Mouse (Mus musculus) induced T-regulatory cell, adult 2 months (primary cell): ENCODE results near the gene Sorbs2.
"Not testable (repeated sequence)": the region's sequence is repeated elsewhere in the genome, so short reads cannot be mapped to it uniquely, and the experiment has no call there.

Experiments used
- DNase-seq: peaks from one replicate; pipeline ENCODE4 v3.0.0-alpha.2; 2012; ENCODE audit warnings: low read depth

Sorbs2 gene

GRCm38 (mm10) chr8:45844911-45845481 lies 337.4 kb downstream of the Sorbs2 start:
- no peak for DNase-seq

- no peak for DNase-seq
These were observed 338.3 kb downstream of the Sorbs2 start for GRCm38 (mm10) chr8:45845906-45846305.

- no peak for DNase-seq
These were observed 347.5 kb downstream of the Sorbs2 start for GRCm38 (mm10) chr8:45855118-45855517.

GRCm38 (mm10) chr8:45857734-45858133 lies 350.1 kb downstream of the Sorbs2 start:
- DNase-seq: no peak

GRCm38 (mm10) chr8:45858391-45858790 lies 350.8 kb downstream of the Sorbs2 start:
- no peak for DNase-seq

- not testable (repeated sequence) for DNase-seq
These were observed 364.0 kb downstream of the Sorbs2 start for GRCm38 (mm10) chr8:45871587-45871986.

- DNase-seq: no peak
These were observed 364.5 kb downstream of the Sorbs2 start for GRCm38 (mm10) chr8:45872077-45872476.

- DNase-seq: no peak
These were observed 367.5 kb downstream of the Sorbs2 start for GRCm38 (mm10) chr8:45874945-45875626.

- DNase-seq: no peak
These were observed 368.8 kb downstream of the Sorbs2 start for GRCm38 (mm10) chr8:45876397-45876796.
